Mouse (Mus musculus) myocyte (in vitro differentiated cells): Measurements from ENCODE around the gene Asap3. TPM values are rescaled to one million over a fixed set of nuclear protein-coding genes. Genes with fewer than 3 reads are reported as not detected.
A peak's percentile ranks its signal among the peaks of the same experiment; 100 is the strongest.

Experiments
- H3K27me3 ChIP-seq: one replicate; pipeline ENCODE4 v1.6.1; 2011; ENCODE audit not compliant: control insufficient read depth, insufficient read depth, insufficient read length
- H3K36me3 ChIP-seq: one replicate; pipeline ENCODE4 v1.6.1; 2011; ENCODE audit not compliant: control insufficient read depth, insufficient read depth
- H3K4me2 ChIP-seq: one replicate; pipeline ENCODE4 v1.6.1; 2011; ENCODE audit warnings: low read depth, control low read depth
- H3K4me3 ChIP-seq: one replicate; pipeline ENCODE4 v1.5.1; 2011; ENCODE audit warnings: mild to moderate bottlenecking, control low read depth, moderate library complexity
- H3K79me2 ChIP-seq: one replicate; pipeline ENCODE4 v1.6.1; 2011; ENCODE audit not compliant: control insufficient read depth, insufficient read depth
- H3ac ChIP-seq: one replicate; pipeline ENCODE4 v1.6.1; 2011; ENCODE audit not compliant: control insufficient read depth, insufficient read length
- CEBPB ChIP-seq: IDR thresholded peaks from 2 replicates; pipeline ENCODE4 v1.6.1; 2011; ENCODE audit warnings: mild to moderate bottlenecking, moderate library complexity; ENCODE audit not compliant: poor library complexity, insufficient read depth, severe bottlenecking
- E2F4 ChIP-seq: IDR thresholded peaks from one replicate; pipeline ENCODE4 v1.6.1; 2011; ENCODE audit warnings: mild to moderate bottlenecking, control low read depth, moderate library complexity; ENCODE audit not compliant: insufficient read depth
- MAX ChIP-seq: IDR thresholded peaks from one replicate; pipeline ENCODE4 v1.6.1; 2011; ENCODE audit warnings: low read depth, mild to moderate bottlenecking, control low read depth
- MYOD1 ChIP-seq, 3 experiments: IDR thresholded peaks; one replicate each; pipeline ENCODE4 v1.6.1; 2011; ENCODE audit warnings: control low read depth in 2 of 3, low read depth in 2 of 3, mild to moderate bottlenecking in 2 of 3, moderate library complexity in 1 of 3; ENCODE audit not compliant: insufficient read length in 2 of 3, control insufficient read depth in 1 of 3
- MYOG ChIP-seq, 3 experiments: IDR thresholded peaks; one replicate each; pipeline ENCODE4 v1.6.1; 2011; ENCODE audit warnings: control low read depth in 2 of 3, low read depth in 2 of 3, mild to moderate bottlenecking in 2 of 3; ENCODE audit not compliant: insufficient read length in 2 of 3, control insufficient read depth in 1 of 3, insufficient read depth in 1 of 3
- POLR2A ChIP-seq: IDR thresholded peaks from one replicate; pipeline ENCODE4 v1.6.1; 2011; ENCODE audit warnings: low read depth, mild to moderate bottlenecking, control low read depth, moderate library complexity; ENCODE audit not compliant: insufficient read length
- POLR2AphosphoS2 ChIP-seq: IDR thresholded peaks from one replicate; pipeline ENCODE4 v1.6.1; 2011; ENCODE audit warnings: low read depth, control low read depth; ENCODE audit not compliant: insufficient read length
- REST ChIP-seq: IDR thresholded peaks from one replicate; pipeline ENCODE4 v1.6.1; 2011; ENCODE audit warnings: mild to moderate bottlenecking, control low read depth, moderate library complexity; ENCODE audit not compliant: insufficient read depth, insufficient read length
- SRF ChIP-seq: IDR thresholded peaks from one replicate; pipeline ENCODE4 v1.6.1; 2011; ENCODE audit warnings: low read depth; ENCODE audit not compliant: control insufficient read depth, insufficient read length
- TCF12 ChIP-seq: IDR thresholded peaks from one replicate; pipeline ENCODE4 v1.6.1; 2011; ENCODE audit warnings: mild to moderate bottlenecking, control low read depth; ENCODE audit not compliant: poor library complexity, insufficient read depth, severe bottlenecking
- TCF3 ChIP-seq: IDR thresholded peaks from one replicate; pipeline ENCODE4 v1.6.1; 2011; ENCODE audit warnings: low read depth, control low read depth; ENCODE audit not compliant: insufficient read length
- USF1 ChIP-seq: IDR thresholded peaks from one replicate; pipeline ENCODE4 v1.6.1; 2011; ENCODE audit warnings: low read depth, mild to moderate bottlenecking, control low read depth, moderate library complexity
- polyA plus RNA-seq: library from polyadenylated mRNA; unstranded; fragments of >200 nt; fragmentation: generic; extraction: Trizol; gene quantifications from one replicate; pipeline ENCODE4 v1.2.1, GENCODE M21; 2012; ENCODE audit warnings: missing spikeins

The Asap3 gene
- polyA plus RNA-seq, 1 experiment, result 3.9 TPM

DNA sequence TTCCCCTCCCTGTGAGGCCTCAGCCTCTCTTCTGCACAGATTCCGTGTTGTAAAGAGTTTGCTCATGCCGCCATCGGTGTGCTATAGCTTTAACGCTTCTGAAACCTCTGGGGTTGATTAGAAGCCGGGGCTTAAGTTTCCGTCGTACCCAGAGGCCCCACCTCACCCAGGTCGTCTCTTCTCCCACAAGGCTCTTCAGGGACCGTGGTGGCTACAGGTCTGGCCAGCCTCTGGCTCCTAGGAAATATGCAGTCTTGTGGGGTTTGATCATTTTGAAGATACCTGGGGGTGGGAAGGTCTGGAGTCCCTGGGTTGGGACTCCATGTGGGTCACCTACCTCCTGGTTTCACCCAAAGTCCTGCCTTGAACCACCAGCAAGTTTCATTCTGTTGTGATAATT lies 10.5 kb upstream of the Asap3 start:
- TF ChIP-seq MYOD1 (IDR thresholded peaks at IDR 0.05; ENCODE audit: control insufficient read depth in 1 of 3, insufficient read length in 2 of 3, low read depth in 2 of 3) (no peak), REST (no peak), CEBPB (no peak), E2F4 (no peak), MAX (no peak), POLR2A (no peak), MYOG (IDR thresholded peaks at IDR 0.05; ENCODE audit: control insufficient read depth in 1 of 3, insufficient read depth in 1 of 3, insufficient read length in 2 of 3, low read depth in 2 of 3) (no peak), USF1 (no peak), SRF (no peak), TCF3 (no peak), POLR2AphosphoS2 (no peak)
- no peak overlapping the region for H3ac ChIP-seq
- H3K27me3 ChIP-seq, result no peaks in the 10 kb centered on the region
- H3K4me2 ChIP-seq, result no peak overlapping the region
- H3K36me3 ChIP-seq, result peaks cover 40% of the 10 kb centered on the region
- H3K4me3 ChIP-seq, result no peak overlapping the region
- H3K79me2 ChIP-seq, result peaks cover 7% of the 10 kb centered on the region

DNA sequence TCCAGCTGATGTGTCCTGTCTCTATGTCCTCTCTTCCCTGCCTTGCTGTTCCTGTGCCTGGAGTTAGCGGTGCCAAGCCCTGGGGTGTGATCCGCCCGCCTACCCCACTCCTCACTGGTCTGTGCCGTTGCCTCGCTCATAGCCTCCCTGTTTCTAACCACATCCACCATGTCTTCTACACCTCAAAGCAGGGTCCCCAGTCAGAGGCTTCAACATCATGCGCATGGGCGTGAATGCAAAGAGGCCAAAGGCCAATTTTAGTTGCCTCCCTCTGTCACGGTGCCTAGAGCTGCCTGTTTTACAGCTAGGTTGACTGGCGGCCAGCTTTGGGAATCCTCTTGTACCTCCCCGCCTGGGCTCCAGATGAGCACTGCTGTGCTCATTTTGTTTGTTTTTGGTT lies 10.0 kb upstream of the Asap3 start:
- no peak for TF ChIP-seq MYOG (IDR thresholded peaks at IDR 0.05; ENCODE audit: control insufficient read depth in 1 of 3, insufficient read depth in 1 of 3, insufficient read length in 2 of 3, low read depth in 2 of 3)
- no peak for TF ChIP-seq REST
- no peak for TF ChIP-seq MAX
- TF ChIP-seq POLR2A, result no peak
- no peak for TF ChIP-seq MYOD1 (IDR thresholded peaks at IDR 0.05; ENCODE audit: control insufficient read depth in 1 of 3, insufficient read length in 2 of 3, low read depth in 2 of 3)
- TF ChIP-seq TCF12, result no peak
- no peak for TF ChIP-seq SRF
- no peak for TF ChIP-seq TCF3
- TF ChIP-seq CEBPB, result no peak
- TF ChIP-seq E2F4, result no peak
- no peak for TF ChIP-seq USF1
- no peak for TF ChIP-seq POLR2AphosphoS2
- H3K4me3 ChIP-seq, result no peak overlapping the region
- H3K79me2 ChIP-seq, result peaks cover 2% of the 10 kb centered on the region
- H3K4me2 ChIP-seq, result no peak overlapping the region
- no peak overlapping the region for H3ac ChIP-seq
- H3K36me3 ChIP-seq, result peaks cover 35% of the 10 kb centered on the region
- no peaks in the 10 kb centered on the region for H3K27me3 ChIP-seq

GRCm38 (mm10) chr4:136198846-136199245 lies 7.3 kb upstream of the Asap3 start:
- TF ChIP-seq CEBPB, result no peak
- TF ChIP-seq POLR2AphosphoS2, result peak; percentile 26
- Histone ChIP-seq H3K4me2 (no peak overlapping the region), H3K79me2 (no peaks in the 10 kb centered on the region), H3K36me3 (peaks cover 16% of the 10 kb centered on the region), H3K4me3 (no peak overlapping the region), H3K27me3 (no peaks in the 10 kb centered on the region), H3ac (no peak overlapping the region)

GRCm38 (mm10) chr4:136199562-136200292 lies 6.4 kb upstream of the Asap3 start:
- no peak overlapping the region for H3ac ChIP-seq

DNA sequence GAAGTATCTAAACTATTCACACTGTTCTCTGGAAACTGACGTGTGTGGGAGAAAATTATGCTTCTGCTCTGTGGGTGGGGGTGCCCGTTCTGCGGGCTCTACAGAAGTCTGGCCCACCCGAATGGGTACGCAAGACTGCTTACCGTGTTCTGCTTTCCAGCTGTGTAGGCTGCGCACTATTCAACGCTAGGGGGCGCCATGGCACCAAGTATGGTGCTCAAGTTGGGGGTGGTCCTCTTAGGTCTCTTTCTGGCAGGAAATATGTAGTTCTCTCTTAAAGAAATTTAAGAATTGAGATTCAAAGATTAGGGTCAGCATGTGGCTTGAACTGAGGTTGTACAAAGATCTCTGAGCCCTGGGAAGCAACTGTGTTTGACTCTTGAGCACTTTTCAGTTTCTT lies 3.7 kb upstream of the Asap3 start:
- no peak for TF ChIP-seq POLR2A
- TF ChIP-seq TCF3, result no peak
- no peak for TF ChIP-seq MYOD1 (IDR thresholded peaks at IDR 0.05; ENCODE audit: control insufficient read depth in 1 of 3, insufficient read length in 2 of 3, low read depth in 2 of 3)
- TF ChIP-seq REST, result no peak
- no peak for TF ChIP-seq E2F4
- TF ChIP-seq MYOG (IDR thresholded peaks at IDR 0.05; ENCODE audit: control insufficient read depth in 1 of 3, insufficient read depth in 1 of 3, insufficient read length in 2 of 3, low read depth in 2 of 3), result no peak
- no peak for TF ChIP-seq SRF
- no peak for TF ChIP-seq POLR2AphosphoS2
- TF ChIP-seq CEBPB, result no peak
- TF ChIP-seq USF1, result no peak
- no peak for TF ChIP-seq TCF12
- no peak for TF ChIP-seq MAX
- Histone ChIP-seq H3K36me3 (no peaks in the 10 kb centered on the region), H3ac (no peak overlapping the region), H3K79me2 (no peaks in the 10 kb centered on the region), H3K4me2 (no peak overlapping the region), H3K4me3 (no peak overlapping the region), H3K27me3 (no peaks in the 10 kb centered on the region)

More at GRCm38 (mm10) chr4:136199562-136200292, 6.4 kb upstream of the Asap3 start:
- Histone ChIP-seq H3K4me3 (no peak overlapping the region), H3K27me3 (no peaks in the 10 kb centered on the region), H3K4me2 (no peak overlapping the region), H3K36me3 (peaks cover 7% of the 10 kb centered on the region), H3K79me2 (no peaks in the 10 kb centered on the region)
- no peak for TF ChIP-seq TCF3
- TF ChIP-seq E2F4, result no peak
- no peak for TF ChIP-seq MYOD1 (IDR thresholded peaks at IDR 0.05; ENCODE audit: control insufficient read depth in 1 of 3, insufficient read length in 2 of 3, low read depth in 2 of 3)
- no peak for TF ChIP-seq CEBPB
- TF ChIP-seq MAX, result no peak
- TF ChIP-seq POLR2A, result no peak
- TF ChIP-seq TCF12, result no peak
- TF ChIP-seq REST, result no peak
- TF ChIP-seq POLR2AphosphoS2, result no peak
- no peak for TF ChIP-seq SRF
- no peak for TF ChIP-seq MYOG (IDR thresholded peaks at IDR 0.05; ENCODE audit: control insufficient read depth in 1 of 3, insufficient read depth in 1 of 3, insufficient read length in 2 of 3, low read depth in 2 of 3)
- TF ChIP-seq USF1, result no peak
